Mouse (Mus musculus): ENCODE results near the gene Coq10a. TPM values are rescaled to one million over a fixed set of nuclear protein-coding genes. Genes with fewer than 3 reads are reported as not detected.

Gene Coq10a
- polyA plus RNA-seq (2014; fragmentation: Nextera tagmentation; extraction: Ambion mirVana), result 15.5 and 18.6 TPM in 2 replicates

GRCm38 (mm10) chr10:128368402-128369217, at the start of gene Coq10a:
TSS of gene Coq10a (minus strand) at chr10:128368997.
- H3K9ac ChIP-seq (ENCODE audit: low read depth, low read length), result peak within 1 kb of the TSS; percentile 73
- H3K4me3 ChIP-seq (ENCODE audit: low read length), result peak within 1 kb of the TSS; percentile 70
- H3K9me3 ChIP-seq (ENCODE audit: control insufficient read depth, low read length), result no peaks in the 10 kb centered on the region
- H3K4me1 ChIP-seq (ENCODE audit: control insufficient read depth, insufficient read depth, low read length), result peaks cover 7% of the 10 kb centered on the region
- no peaks in the 10 kb centered on the region for H3K27me3 ChIP-seq (ENCODE audit: control insufficient read depth, insufficient read depth, low read length)
- peaks cover 7% of the 10 kb centered on the region for H3K36me3 ChIP-seq (ENCODE audit: control insufficient read depth, insufficient read depth, low read length)
- ATAC-seq (ENCODE audit: low FRiP score, low TSS enrichment), result peak; percentile 96
- peak within 1 kb of the TSS; percentile 90 for H3K27ac ChIP-seq (ENCODE audit: low read depth, low read length)
- WGBS, result under 1% methylated on average over 87 of the region's 87 CpGs
- peak within 1 kb of the TSS; percentile 86 for H3K4me2 ChIP-seq (replicated peaks; ENCODE audit: low read depth, low read length)

GRCm38 (mm10) chr10:128414848-128415247, 46.1 kb upstream of the Coq10a start:
- 96% methylated on average over 5 of the region's 5 CpGs for WGBS
- ATAC-seq (ENCODE audit: low FRiP score, low TSS enrichment), result no peak
- Histone ChIP-seq H3K27me3 (ENCODE audit: control insufficient read depth, insufficient read depth, low read length) (no peaks in the 10 kb centered on the region), H3K4me2 (replicated peaks; ENCODE audit: low read depth, low read length) (no peak overlapping the region), H3K9ac (ENCODE audit: low read depth, low read length) (no peak overlapping the region), H3K9me3 (ENCODE audit: control insufficient read depth, low read length) (no peaks in the 10 kb centered on the region), H3K36me3 (ENCODE audit: control insufficient read depth, insufficient read depth, low read length) (peaks cover 59% of the 10 kb centered on the region), H3K4me1 (ENCODE audit: control insufficient read depth, insufficient read depth, low read length) (peaks cover 25% of the 10 kb centered on the region), H3K27ac (ENCODE audit: low read depth, low read length) (no peak overlapping the region), H3K4me3 (ENCODE audit: low read length) (no peak overlapping the region)

- Histone ChIP-seq H3K4me3 (ENCODE audit: low read length) (peak overlapping the region; percentile 85), H3K27ac (ENCODE audit: low read depth, low read length) (no peak overlapping the region), H3K4me2 (replicated peaks; ENCODE audit: low read depth, low read length) (peak overlapping the region; percentile 80), H3K9ac (ENCODE audit: low read depth, low read length) (no peak overlapping the region; the same call in 1 of the 2 replicates), H3K4me1 (ENCODE audit: control insufficient read depth, insufficient read depth, low read length) (peaks cover 32% of the 10 kb centered on the region), H3K36me3 (ENCODE audit: control insufficient read depth, insufficient read depth, low read length) (peaks cover 44% of the 10 kb centered on the region), H3K27me3 (ENCODE audit: control insufficient read depth, insufficient read depth, low read length) (no peaks in the 10 kb centered on the region), H3K9me3 (ENCODE audit: control insufficient read depth, low read length) (no peaks in the 10 kb centered on the region)
- WGBS, result 50% methylated on average over 1 of the region's 1 CpGs
- ATAC-seq (ENCODE audit: low FRiP score, low TSS enrichment), result no peak
These were observed 44.3 kb upstream of the Coq10a start for GRCm38 (mm10) chr10:128413076-128413475.

- Histone ChIP-seq H3K4me3 (ENCODE audit: low read length) (peak overlapping the region; percentile 85), H3K36me3 (ENCODE audit: control insufficient read depth, insufficient read depth, low read length) (peaks cover 42% of the 10 kb centered on the region), H3K9me3 (ENCODE audit: control insufficient read depth, low read length) (no peaks in the 10 kb centered on the region), H3K4me1 (ENCODE audit: control insufficient read depth, insufficient read depth, low read length) (peaks cover 32% of the 10 kb centered on the region), H3K27me3 (ENCODE audit: control insufficient read depth, insufficient read depth, low read length) (no peaks in the 10 kb centered on the region), H3K9ac (ENCODE audit: low read depth, low read length) (peak overlapping the region; percentile 84), H3K4me2 (replicated peaks; ENCODE audit: low read depth, low read length) (peak overlapping the region; percentile 80), H3K27ac (ENCODE audit: low read depth, low read length) (peak overlapping the region; percentile 95; the same call in 1 of the 2 replicates)
- no peak for ATAC-seq (ENCODE audit: low FRiP score, low TSS enrichment)
- 44% methylated on average over 1 of the region's 1 CpGs for WGBS
These were observed 43.8 kb upstream of the Coq10a start for GRCm38 (mm10) chr10:128412558-128412957.

GRCm38 (mm10) chr10:128412055-128412381, 43.2 kb upstream of the Coq10a start:
- no peaks in the 10 kb centered on the region for H3K9me3 ChIP-seq (ENCODE audit: control insufficient read depth, low read length)
- WGBS, result under 1% methylated on average over 14 of the region's 14 CpGs
- no peaks in the 10 kb centered on the region for H3K27me3 ChIP-seq (ENCODE audit: control insufficient read depth, insufficient read depth, low read length)
- H3K9ac ChIP-seq (ENCODE audit: low read depth, low read length), result peak overlapping the region; percentile 84
- H3K4me2 ChIP-seq (replicated peaks; ENCODE audit: low read depth, low read length), result peak overlapping the region; percentile 80
- H3K27ac ChIP-seq (ENCODE audit: low read depth, low read length), result peak overlapping the region; percentile 95
- ATAC-seq (ENCODE audit: low FRiP score, low TSS enrichment), result no peak
- H3K4me1 ChIP-seq (ENCODE audit: control insufficient read depth, insufficient read depth, low read length), result peaks cover 32% of the 10 kb centered on the region
- peak overlapping the region; percentile 85 for H3K4me3 ChIP-seq (ENCODE audit: low read length)
- H3K36me3 ChIP-seq (ENCODE audit: control insufficient read depth, insufficient read depth, low read length), result peaks cover 40% of the 10 kb centered on the region

GRCm38 (mm10) chr10:128411211-128412054, 42.6 kb upstream of the Coq10a start, which contains the start of the genes Nabp2 and Rnf41:
TSS of gene Nabp2 (minus strand) at chr10:128411492.
TSS of gene Rnf41 (plus strand) at chr10:128411657.
- Histone ChIP-seq H3K9ac (ENCODE audit: low read depth, low read length) (peak within 1 kb of the TSS; percentile 84), H3K9me3 (ENCODE audit: control insufficient read depth, low read length) (no peaks in the 10 kb centered on the region), H3K27me3 (ENCODE audit: control insufficient read depth, insufficient read depth, low read length) (no peaks in the 10 kb centered on the region), H3K27ac (ENCODE audit: low read depth, low read length) (peak within 1 kb of the TSS; percentile 95), H3K36me3 (ENCODE audit: control insufficient read depth, insufficient read depth, low read length) (peaks cover 34% of the 10 kb centered on the region), H3K4me3 (ENCODE audit: low read length) (peak within 1 kb of the TSS; percentile 85), H3K4me1 (ENCODE audit: control insufficient read depth, insufficient read depth, low read length) (peaks cover 32% of the 10 kb centered on the region), H3K4me2 (replicated peaks; ENCODE audit: low read depth, low read length) (peak within 1 kb of the TSS; percentile 80)
- WGBS, result under 1% methylated on average over 49 of the region's 50 CpGs
- peak; percentile 92 for ATAC-seq (ENCODE audit: low FRiP score, low TSS enrichment)

GRCm38 (mm10) chr10:128410560-128410845, 41.7 kb upstream of the Coq10a start:
- Histone ChIP-seq H3K27me3 (ENCODE audit: control insufficient read depth, insufficient read depth, low read length) (no peaks in the 10 kb centered on the region), H3K4me3 (ENCODE audit: low read length) (peak overlapping the region; percentile 85), H3K27ac (ENCODE audit: low read depth, low read length) (peak overlapping the region; percentile 95), H3K4me1 (ENCODE audit: control insufficient read depth, insufficient read depth, low read length) (peaks cover 32% of the 10 kb centered on the region), H3K9ac (ENCODE audit: low read depth, low read length) (peak overlapping the region; percentile 84; the same call in 1 of the 2 replicates), H3K4me2 (replicated peaks; ENCODE audit: low read depth, low read length) (peak overlapping the region; percentile 80), H3K9me3 (ENCODE audit: control insufficient read depth, low read length) (no peaks in the 10 kb centered on the region), H3K36me3 (ENCODE audit: control insufficient read depth, insufficient read depth, low read length) (peaks cover 28% of the 10 kb centered on the region)
- no peak for ATAC-seq (ENCODE audit: low FRiP score, low TSS enrichment)
- WGBS, result 12% methylated on average over 4 of the region's 4 CpGs

- peaks cover 24% of the 10 kb centered on the region for H3K36me3 ChIP-seq (ENCODE audit: control insufficient read depth, insufficient read depth, low read length)
- peak overlapping the region; percentile 95; the same call in 1 of the 2 replicates for H3K27ac ChIP-seq (ENCODE audit: low read depth, low read length)
- peak overlapping the region; percentile 85 for H3K4me3 ChIP-seq (ENCODE audit: low read length)
- H3K4me1 ChIP-seq (ENCODE audit: control insufficient read depth, insufficient read depth, low read length), result peaks cover 32% of the 10 kb centered on the region
- H3K9me3 ChIP-seq (ENCODE audit: control insufficient read depth, low read length), result no peaks in the 10 kb centered on the region
- H3K27me3 ChIP-seq (ENCODE audit: control insufficient read depth, insufficient read depth, low read length), result no peaks in the 10 kb centered on the region
- peak overlapping the region; percentile 80 for H3K4me2 ChIP-seq (replicated peaks; ENCODE audit: low read depth, low read length)
- peak overlapping the region; percentile 84 for H3K9ac ChIP-seq (ENCODE audit: low read depth, low read length)
- ATAC-seq (ENCODE audit: low FRiP score, low TSS enrichment), result peak; percentile 89
- WGBS, result 6% methylated on average over 36 of the region's 36 CpGs
These were observed 41.1 kb upstream of the Coq10a start for GRCm38 (mm10) chr10:128409692-128410559.

Data from kidney, embryonic 14.5 days (tissue).